Mouse (Mus musculus) stomach, embryonic 14.5 days (tissue): ENCODE results near the gene Rundc1. TPM values are rescaled to one million over a fixed set of nuclear protein-coding genes. Genes with fewer than 3 reads are reported as not detected.
A peak's percentile ranks its signal among the peaks of the same experiment; 100 is the strongest.
"Not testable (repeated sequence)": the region's sequence is repeated elsewhere in the genome, so short reads cannot be mapped to it uniquely, and the experiment has no call there.

Experiments
- ATAC-seq: fragments of 200-750 bp; cut with Nextera tagmentation; 2 replicates; pipeline ENCODE4 v1.8.0; 2017; ENCODE audit warnings: low read depth, moderate TSS enrichment; ENCODE audit not compliant: insufficient number of reproducible peaks, insufficient read depth, low FRiP score
- H3K27ac ChIP-seq: fragments of 300-500 bp; sonication (generic); 2 replicates; pipeline ENCODE4 v1.5.1; 2014; ENCODE audit warnings: mild to moderate bottlenecking, low read length, moderate library complexity, mixed read lengths
- H3K27me3 ChIP-seq: fragments of 300-500 bp; sonication (generic); 2 replicates; pipeline ENCODE4 v1.6.1; 2014; ENCODE audit warnings: low read length, control low read depth, mixed read lengths; ENCODE audit not compliant: control insufficient read depth, insufficient read depth
- H3K36me3 ChIP-seq: fragments of 300-500 bp; sonication (generic); 2 replicates; pipeline ENCODE4 v1.6.1; 2014; ENCODE audit warnings: mild to moderate bottlenecking, control low read depth, low read length, moderate library complexity, mixed read lengths; ENCODE audit not compliant: control insufficient read depth, insufficient read depth
- H3K4me1 ChIP-seq: fragments of 300-500 bp; sonication (generic); 2 replicates; pipeline ENCODE4 v1.6.1; 2014; ENCODE audit warnings: low read length, control low read depth, mixed read lengths; ENCODE audit not compliant: control insufficient read depth, insufficient read depth
- H3K4me2 ChIP-seq: fragments of 300-500 bp; sonication (generic); replicated peaks from 2 replicates; pipeline ENCODE4 v1.6.1; 2014; ENCODE audit warnings: low read depth, low read length, control low read depth
- H3K4me3 ChIP-seq: fragments of 300-500 bp; sonication (generic); 2 replicates; pipeline ENCODE4 v1.5.1; 2014; ENCODE audit warnings: low read depth, low read length, control low read depth
- H3K9ac ChIP-seq: fragments of 300-500 bp; sonication (generic); replicated peaks from 2 replicates; pipeline ENCODE4 v1.6.1; 2014; ENCODE audit warnings: low read depth, mild to moderate bottlenecking, control low read depth, low read length, moderate library complexity, mixed read lengths
- H3K9me3 ChIP-seq: fragments of 300-500 bp; sonication (generic); 2 replicates; pipeline ENCODE4 v1.6.1; 2016; ENCODE audit warnings: low read depth, low read length, control low read depth; ENCODE audit not compliant: control insufficient read depth
- WGBS: fragments of 180-500 bp; shearing (Covaris S2); extraction: QIAGEN DNeasy Blood & Tissue Kit; methylation state at CpG from one replicate; pipeline ENCODE4 v1.1.7; 2014; 5-methylcytosine and 5-hydroxymethylcytosine counted together
- polyA plus RNA-seq: library from polyadenylated mRNA; unstranded; fragments of >200 nt; fragmentation: Nextera tagmentation; extraction: Ambion mirVana; gene quantifications from 2 replicates; pipeline ENCODE4 v1.2.1, GENCODE M21; 2014

Rundc1 gene
- polyA plus RNA-seq, 1 experiment from 2014 or later = 12.0 TPM

DNA sequence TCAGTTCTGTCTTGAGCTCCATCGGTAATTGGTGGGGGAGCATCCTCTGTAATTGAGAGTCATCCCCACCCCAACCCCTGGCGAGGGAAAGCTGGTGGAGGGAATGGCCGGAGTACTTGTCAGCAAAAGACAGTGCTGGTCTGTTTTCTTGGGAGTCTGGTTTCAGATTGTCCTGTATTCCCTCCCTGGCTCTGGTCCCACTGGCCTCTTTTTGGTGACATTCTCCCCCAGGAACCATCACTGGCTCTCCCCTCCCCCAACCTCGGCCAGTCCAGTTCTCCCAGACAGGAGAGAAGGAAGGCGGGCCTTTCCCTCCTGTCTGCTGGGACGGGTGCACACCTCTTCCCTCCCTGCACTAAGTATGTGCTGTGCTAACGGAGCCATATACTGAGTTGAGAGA lies 47.5 kb downstream of the Rundc1 start:
- Histone ChIP-seq H3K9ac (no peak overlapping the region), H3K27me3 (no peaks in the 10 kb centered on the region), H3K36me3 (no peaks in the 10 kb centered on the region), H3K4me2 (no peak overlapping the region), H3K4me3 (no peak overlapping the region), H3K4me1 (peaks cover 7% of the 10 kb centered on the region), H3K9me3 (no peaks in the 10 kb centered on the region), H3K27ac (no peak overlapping the region)
- 42% methylated on average over 7 of the region's 7 CpGs for WGBS
- ATAC-seq = no peak

DNA sequence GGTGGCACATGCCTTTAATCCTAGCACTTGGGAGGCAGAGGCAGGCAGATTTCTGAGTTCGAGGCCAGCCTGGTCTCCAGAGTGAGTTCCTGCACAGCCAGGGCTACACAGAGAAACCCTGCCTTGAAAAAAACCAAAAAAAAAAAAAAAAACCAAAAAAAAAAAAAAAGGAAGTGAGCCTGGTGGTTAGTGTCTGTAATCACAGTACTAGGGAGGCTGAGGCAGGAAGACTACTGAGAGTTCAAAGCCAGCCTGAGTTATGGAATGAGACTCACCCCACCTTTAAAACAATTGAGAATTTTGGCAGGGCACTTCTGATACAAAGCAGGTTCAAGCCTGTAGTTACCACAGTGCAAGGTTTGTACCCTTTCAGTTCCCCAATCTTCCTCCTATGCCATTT lies 48.8 kb downstream of the Rundc1 start:
- H3K9me3 ChIP-seq, H3K36me3 ChIP-seq, H3K27ac ChIP-seq, H3K27me3 ChIP-seq, H3K4me2 ChIP-seq, ATAC-seq, H3K4me3 ChIP-seq, H3K4me1 ChIP-seq, H3K9ac ChIP-seq: not testable (repeated sequence)
- WGBS = 86% methylated on average over 1 of the region's 1 CpGs

DNA sequence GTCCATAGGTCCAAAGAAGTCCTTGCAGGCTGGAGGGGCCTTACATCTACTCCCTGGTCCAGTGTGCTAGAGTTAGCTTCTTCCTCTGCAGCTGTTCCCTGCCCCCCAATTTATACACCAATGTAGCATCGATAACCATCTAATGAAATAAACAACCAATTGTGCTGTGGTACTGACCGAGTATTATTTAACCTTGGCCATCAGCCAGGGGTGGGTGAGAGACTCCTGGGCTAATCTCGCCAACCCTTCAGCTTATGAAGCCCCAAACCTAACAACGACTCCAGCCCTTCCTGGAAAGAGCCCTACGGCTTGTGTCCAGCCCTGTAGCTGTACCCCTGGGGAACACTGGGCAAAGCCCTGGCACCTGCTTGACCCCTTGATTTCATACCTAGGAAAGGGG lies 49.4 kb downstream of the Rundc1 start:
- no peak overlapping the region for H3K4me3 ChIP-seq

DNA sequence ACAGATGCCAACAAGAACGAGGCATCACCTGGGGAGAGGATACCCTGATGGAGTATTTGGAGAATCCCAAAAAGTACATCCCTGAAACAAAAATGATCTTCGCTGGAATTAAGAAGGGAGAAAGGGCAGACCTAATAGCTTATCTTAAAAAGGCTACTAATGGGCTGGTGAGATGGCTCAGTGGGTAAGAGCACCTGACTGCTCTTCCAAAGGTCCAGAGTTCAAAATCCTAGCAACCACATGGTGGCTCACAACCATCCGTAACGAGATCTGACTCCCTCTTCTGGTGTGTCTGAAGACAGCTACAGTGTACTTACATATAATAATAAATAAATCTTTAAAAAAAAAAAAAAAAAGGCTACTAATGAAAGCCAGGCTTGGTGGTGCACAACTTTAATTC lies 51.5 kb downstream of the Rundc1 start:
- not testable (repeated sequence) for H3K36me3 ChIP-seq, H3K27me3 ChIP-seq, H3K4me2 ChIP-seq, H3K9ac ChIP-seq, H3K4me3 ChIP-seq, ATAC-seq, H3K9me3 ChIP-seq, H3K27ac ChIP-seq, H3K4me1 ChIP-seq
- 78% methylated on average over 4 of the region's 4 CpGs for WGBS

More for the DNA sequence above, 49.4 kb downstream of the Rundc1 start:
- Histone ChIP-seq H3K9me3 (no peaks in the 10 kb centered on the region), H3K27ac (no peak overlapping the region), H3K4me2 (no peak overlapping the region), H3K27me3 (no peaks in the 10 kb centered on the region), H3K4me1 (peaks cover under 1% of the 10 kb centered on the region; the same call in 1 of the 2 replicates), H3K9ac (no peak overlapping the region), H3K36me3 (no peaks in the 10 kb centered on the region)
- WGBS = 62% methylated on average over 5 of the region's 5 CpGs
- ATAC-seq = no peak

DNA sequence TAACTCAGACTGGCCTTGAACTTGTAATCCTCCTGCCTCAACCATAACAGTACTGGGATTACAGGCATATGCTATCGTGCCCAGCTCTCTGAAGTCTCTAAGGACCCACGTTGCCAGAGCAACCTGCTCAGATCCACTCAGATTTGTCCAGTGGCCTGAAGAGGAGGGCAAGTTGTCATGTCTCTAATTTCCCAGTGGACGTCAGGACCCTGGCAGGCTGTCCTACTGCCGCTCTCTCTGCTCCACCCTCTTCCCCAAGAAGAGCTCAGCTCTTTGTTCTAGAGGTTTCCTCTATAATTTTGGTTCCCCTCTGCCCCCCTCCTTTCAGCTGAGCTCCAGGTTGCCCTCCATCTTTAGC lies 52.3 kb downstream of the Rundc1 start:
- H3K27ac ChIP-seq = no peak overlapping the region
- no peaks in the 10 kb centered on the region for H3K36me3 ChIP-seq
- no peak overlapping the region for H3K4me2 ChIP-seq
- H3K9me3 ChIP-seq = no peaks in the 10 kb centered on the region
- no peak overlapping the region for H3K4me3 ChIP-seq
- H3K27me3 ChIP-seq = no peaks in the 10 kb centered on the region
- 44% methylated on average over 4 of the region's 4 CpGs for WGBS
- H3K4me1 ChIP-seq = no peaks in the 10 kb centered on the region
- no peak for ATAC-seq
- H3K9ac ChIP-seq = no peak overlapping the region

DNA sequence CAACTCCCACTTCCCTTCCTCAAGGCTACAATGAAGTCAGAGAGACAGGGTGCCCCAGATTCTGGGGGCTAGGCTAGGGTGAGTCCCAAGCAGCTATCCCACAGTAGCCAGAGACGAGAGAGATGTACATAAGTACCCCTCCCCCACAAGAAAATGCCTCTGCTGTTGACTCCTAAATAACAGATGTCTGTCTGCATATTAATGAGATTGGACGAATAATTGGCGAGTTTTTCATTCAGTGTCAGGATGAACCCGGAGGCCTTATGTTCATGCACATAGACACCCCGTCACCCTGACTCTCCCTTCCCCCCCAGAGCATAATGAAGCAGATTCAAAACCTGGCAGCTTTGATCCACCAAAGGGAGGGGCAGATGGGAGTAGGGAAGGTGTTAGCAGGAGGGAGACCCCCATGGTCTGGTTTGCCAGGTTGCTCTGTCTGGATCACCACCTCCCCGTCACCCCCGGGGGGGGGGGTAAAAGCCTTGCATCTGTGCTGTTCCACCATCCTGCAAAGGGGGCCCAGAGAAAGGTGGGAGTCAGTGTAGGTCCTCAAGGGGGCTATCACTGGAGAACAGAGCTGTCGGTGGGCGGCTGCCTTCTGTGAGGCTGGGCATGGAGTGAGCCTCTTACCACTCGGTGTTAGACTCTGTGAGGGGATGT lies 52.8 kb downstream of the Rundc1 start:
- H3K27me3 ChIP-seq = no peaks in the 10 kb centered on the region
- no peak overlapping the region for H3K9ac ChIP-seq
- no peaks in the 10 kb centered on the region for H3K4me1 ChIP-seq
- 56% methylated on average over 10 of the region's 10 CpGs for WGBS
- H3K4me2 ChIP-seq = no peak overlapping the region
- no peaks in the 10 kb centered on the region for H3K9me3 ChIP-seq
- no peak overlapping the region for H3K4me3 ChIP-seq
- no peak for ATAC-seq
- H3K36me3 ChIP-seq = no peaks in the 10 kb centered on the region
- H3K27ac ChIP-seq = no peak overlapping the region

DNA sequence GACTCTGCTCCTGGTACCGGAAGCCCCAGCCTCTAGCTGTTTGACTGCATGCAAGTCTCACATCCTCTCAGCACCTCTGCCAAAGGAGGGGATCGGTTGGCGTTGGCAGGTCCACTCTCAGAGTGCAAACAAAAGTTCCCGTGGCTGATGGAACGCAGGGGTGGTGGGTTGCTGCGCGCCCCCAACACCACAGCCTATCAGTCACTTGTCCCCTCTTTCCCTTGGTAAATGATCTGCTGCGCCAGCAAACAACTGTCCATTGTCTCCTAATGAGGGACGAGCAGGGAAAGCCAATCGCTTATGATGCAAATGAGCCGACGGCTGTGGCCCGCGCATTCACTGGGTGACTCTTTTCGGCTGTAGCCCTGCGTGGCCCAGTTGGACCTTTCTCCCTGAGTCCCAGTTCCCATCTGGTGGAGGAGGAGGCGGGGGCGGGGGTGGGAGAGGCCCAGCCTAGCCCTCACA lies 54.3 kb downstream of the Rundc1 start:
- Histone ChIP-seq H3K4me3 (no peak overlapping the region), H3K9me3 (no peaks in the 10 kb centered on the region), H3K27ac (no peak overlapping the region; the same call in 1 of the 2 replicates), H3K9ac (no peak overlapping the region), H3K4me2 (peak overlapping the region; percentile 25; the same call in 1 of the 2 replicates), H3K27me3 (no peaks in the 10 kb centered on the region), H3K36me3 (no peaks in the 10 kb centered on the region), H3K4me1 (no peaks in the 10 kb centered on the region)
- 9% methylated on average over 18 of the region's 18 CpGs for WGBS
- ATAC-seq = no peak

DNA sequence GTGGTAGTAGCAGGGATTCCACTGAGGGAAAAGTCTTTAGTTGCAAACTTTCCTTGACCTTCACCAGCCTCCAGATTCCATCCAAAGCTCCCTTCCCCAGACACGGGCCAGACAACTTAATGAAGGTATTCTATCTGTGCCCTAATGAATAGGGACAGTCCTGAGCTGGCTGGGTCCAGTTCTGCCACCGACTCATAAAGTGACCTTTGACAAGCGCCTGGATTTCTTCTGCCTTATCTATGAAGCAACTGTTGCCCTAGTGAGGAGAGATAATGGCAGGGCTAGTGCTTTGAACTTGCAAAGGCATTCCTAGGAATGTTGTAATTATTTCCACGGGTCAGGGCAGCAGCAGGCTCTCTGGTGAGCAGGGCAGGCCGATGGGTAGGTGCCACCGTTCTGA lies 56.0 kb downstream of the Rundc1 start:
- Histone ChIP-seq H3K9me3 (no peaks in the 10 kb centered on the region), H3K27ac (no peak overlapping the region), H3K4me1 (no peaks in the 10 kb centered on the region), H3K36me3 (no peaks in the 10 kb centered on the region), H3K9ac (no peak overlapping the region), H3K27me3 (no peaks in the 10 kb centered on the region), H3K4me3 (no peak overlapping the region), H3K4me2 (no peak overlapping the region)
- 20% methylated on average over 6 of the region's 6 CpGs for WGBS
- ATAC-seq = no peak

DNA sequence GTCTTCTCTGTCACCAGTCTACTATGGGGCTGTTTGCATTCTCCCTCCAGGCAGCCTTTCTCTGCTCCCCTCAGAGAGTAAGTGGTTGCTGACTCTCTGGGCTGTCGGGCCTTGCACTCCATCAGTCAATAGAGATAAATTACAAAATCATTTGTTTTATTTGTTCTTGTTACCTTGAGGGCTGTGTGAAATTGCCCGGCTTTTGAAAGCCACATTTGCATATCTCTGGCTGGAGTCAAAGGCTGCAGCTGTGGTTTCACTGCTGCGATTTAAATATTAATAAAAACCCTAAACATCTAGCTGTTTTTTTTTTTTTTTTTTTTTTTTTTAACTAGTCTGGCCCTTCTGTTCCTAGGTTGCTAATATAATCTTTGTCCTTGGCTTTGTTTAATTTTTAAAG lies 58.9 kb downstream of the Rundc1 start:
- Histone ChIP-seq H3K9me3 (no peaks in the 10 kb centered on the region), H3K4me3 (no peak overlapping the region), H3K27ac (no peak overlapping the region), H3K4me1 (no peaks in the 10 kb centered on the region), H3K27me3 (no peaks in the 10 kb centered on the region), H3K4me2 (no peak overlapping the region), H3K9ac (no peak overlapping the region), H3K36me3 (peaks cover 8% of the 10 kb centered on the region; the same call in 1 of the 2 replicates)
- ATAC-seq = no peak
- WGBS = 39% methylated on average over 3 of the region's 3 CpGs
